Mouse (Mus musculus) stomach, postnatal 0 days (tissue): ENCODE results near the gene Mgrn1.

ENCODE experiments used
- CTCF ChIP-seq: IDR thresholded peaks from 2 replicates; pipeline ENCODE4 v1.5.1; 2016; ENCODE audit warnings: antibody characterized with exemption, low read depth, mild to moderate bottlenecking, moderate library complexity
- EP300 ChIP-seq: optimal IDR thresholded peaks from 2 replicates; pipeline ENCODE3; 2016; ENCODE audit warnings: antibody characterized with exemption

GRCm38 (mm10) chr16:4905591-4905990, 19.5 kb downstream of the Mgrn1 start:
- TF ChIP-seq CTCF (no peak), EP300 (no peak)
